Mouse (Mus musculus) CD8-positive naive resting alpha-beta T cell, adult 2 months (primary cell): Measurements from ENCODE around the gene AW209491.

Source experiments
- DNase-seq, 2 experiments: peaks; one replicate each; pipeline ENCODE4 v3.0.0; 2022; ENCODE audit warnings: low read depth in 2 of 2, low spot score in 2 of 2

Gene AW209491

GRCm38 (mm10) chr13:14629726-14630641 lies at the start of gene AW209491:
TSS of gene AW209491 (plus strand) at chr13:14630154.
- peak; percentile 90 to 91 for DNase-seq

GRCm38 (mm10) chr13:14580392-14580791 lies 49.6 kb upstream of the AW209491 start:
- no peak for DNase-seq

GRCm38 (mm10) chr13:14602744-14603143 lies 27.2 kb upstream of the AW209491 start:
- no peak for DNase-seq

- DNase-seq = no peak
Measured at GRCm38 (mm10) chr13:14607616-14608015, 22.3 kb upstream of the AW209491 start.

GRCm38 (mm10) chr13:14612463-14612862 lies 17.5 kb upstream of the AW209491 start:
- no peak for DNase-seq

GRCm38 (mm10) chr13:14612926-14613529 lies 16.9 kb upstream of the AW209491 start, which contains the start of the genes Mrpl32 and Psma2:
TSS of gene Mrpl32 (minus strand) at chr13:14613165.
TSS of gene Psma2 (plus strand) at chr13:14613240.
- peak; percentile 98 to 99 for DNase-seq

GRCm38 (mm10) chr13:14613553-14613952 lies 16.4 kb upstream of the AW209491 start:
- DNase-seq = peak; percentile 8 to 12

- DNase-seq = peak; percentile 69 to 77
Measured at GRCm38 (mm10) chr13:14618724-14619123, 11.2 kb upstream of the AW209491 start.

- no peak for DNase-seq
Measured at GRCm38 (mm10) chr13:14639998-14640397, 10.0 kb downstream of the AW209491 start.

GRCm38 (mm10) chr13:14649301-14649700 lies 19.3 kb downstream of the AW209491 start:
- DNase-seq = no peak

GRCm38 (mm10) chr13:14667107-14667506 lies 37.2 kb downstream of the AW209491 start:
- no peak for DNase-seq

GRCm38 (mm10) chr13:14670342-14670741 lies 40.4 kb downstream of the AW209491 start:
- no peak for DNase-seq
